9 mouse cellular contexts compared by ENCODE assay signal in genomic region chr5:77124817-77125283, GRCm38 (mm10). TPM values are rescaled to one million over a fixed set of nuclear protein-coding genes. Genes with fewer than 3 reads are reported as not detected.
DNase-seq lines count a peak whose midpoint lies in the region; ATAC-seq and TF ChIP-seq lines count a peak whose summit lies in the region.
"Had no signal": no experiment of that assay in that cellular context is flagged by ENCODE, and none has a peak within 500 bp of the region (broad histone marks: within the 10 kb centered on the region; RNA-seq: fewer than 3 reads in every experiment).

No protein-coding gene starts in this region.

- 37% methylated on average over 4 of the region's 4 CpGs for WGBS in heart, embryonic 16.5 days
- WGBS in midbrain, postnatal 0 days = 65% methylated on average over 4 of the region's 4 CpGs
- WGBS in midbrain, embryonic 15.5 days = 72% methylated on average over 4 of the region's 4 CpGs
- 61% methylated on average over 4 of the region's 4 CpGs for WGBS in neural tube, embryonic 14.5 days

- no peak overlapping the region for H3K4me2 ChIP-seq in heart, embryonic 16.5 days (ENCODE audit: low read depth, low read length)
- H3K4me2 ChIP-seq in midbrain, postnatal 0 days (ENCODE audit: low read depth, low read length, poor library complexity, severe bottlenecking) = no peak overlapping the region
- no peak overlapping the region for H3K4me2 ChIP-seq in midbrain, embryonic 15.5 days
- no peak overlapping the region for H3K4me2 ChIP-seq in neural tube, embryonic 14.5 days (ENCODE audit: low read depth, low read length)
- H3K4me2 ChIP-seq: embryonic facial prominence, embryonic 15.5 days; stomach, embryonic 15.5 days had no signal

- peaks cover 44% of the 10 kb centered on the region for H3K4me1 ChIP-seq in heart, embryonic 16.5 days (ENCODE audit: control insufficient read depth, insufficient read depth, low read length)
- peaks cover 9% of the 10 kb centered on the region; the same call in 1 of the 2 replicates for H3K4me1 ChIP-seq in midbrain, postnatal 0 days (ENCODE audit: insufficient read depth, low read length)
- H3K4me1 ChIP-seq in midbrain, embryonic 15.5 days = peaks cover 24% of the 10 kb centered on the region
- H3K4me1 ChIP-seq in neural tube, embryonic 14.5 days (ENCODE audit: control insufficient read depth, insufficient read depth, low read length) = peaks cover 11% of the 10 kb centered on the region

- 0 out of 2 replicates have a peak, but pooled peaks cover 3% of the 10 kb centered on the region for H3K36me3 ChIP-seq in heart, embryonic 16.5 days (ENCODE audit: control insufficient read depth, insufficient read depth)
- H3K36me3 ChIP-seq in midbrain, postnatal 0 days (ENCODE audit: insufficient read depth, low read length) = no peaks in the 10 kb centered on the region
- H3K36me3 ChIP-seq in midbrain, embryonic 15.5 days (replicated peaks) = no peaks in the 10 kb centered on the region
- H3K36me3 ChIP-seq in neural tube, embryonic 14.5 days (ENCODE audit: control insufficient read depth, insufficient read depth, low read length) = no peaks in the 10 kb centered on the region
- H3K36me3 ChIP-seq: embryonic facial prominence, embryonic 15.5 days; stomach, embryonic 15.5 days had no signal

- H3K27ac ChIP-seq in heart, embryonic 16.5 days (ENCODE audit: low read length) = peak overlapping the region; percentile 83
- H3K27ac ChIP-seq in midbrain, postnatal 0 days (ENCODE audit: low read depth, low read length) = no peak overlapping the region
- no peak overlapping the region for H3K27ac ChIP-seq in midbrain, embryonic 15.5 days
- H3K27ac ChIP-seq in neural tube, embryonic 14.5 days (ENCODE audit: low read depth, low read length) = peak overlapping the region; percentile 28; the same call in 1 of the 2 replicates
- H3K27ac ChIP-seq: stomach, embryonic 15.5 days had no signal

- no peak for TF ChIP-seq CTCF in midbrain, postnatal 0 days (IDR thresholded peaks at IDR 0.05)

- ATAC-seq in heart, embryonic 16.5 days (replicated peaks; ENCODE audit: extremely low read depth, insufficient read depth, low FRiP score) = 0 out of 2 replicates have a peak, but pooled peaks have one; percentile 39
- ATAC-seq in midbrain, postnatal 0 days (ENCODE audit: low FRiP score) = no peak
- ATAC-seq in midbrain, embryonic 15.5 days (replicated peaks) = no peak
- peak; percentile 60 for ATAC-seq in erythroblast, adult 5-6 weeks (replicated peaks; ENCODE audit: low FRiP score, poor library complexity, severe bottlenecking)
- ATAC-seq in neural tube, embryonic 14.5 days (ENCODE audit: low read depth) = no peak

- H3K27me3 ChIP-seq in heart, embryonic 16.5 days (ENCODE audit: control insufficient read depth, insufficient read depth, low read length) = no peaks in the 10 kb centered on the region
- H3K27me3 ChIP-seq in midbrain, postnatal 0 days (ENCODE audit: insufficient read depth, low read length) = peaks cover 22% of the 10 kb centered on the region; the same call in 1 of the 2 replicates
- H3K27me3 ChIP-seq in midbrain, embryonic 15.5 days (replicated peaks) = peaks cover 46% of the 10 kb centered on the region
- no peaks in the 10 kb centered on the region for H3K27me3 ChIP-seq in neural tube, embryonic 14.5 days (ENCODE audit: control insufficient read depth, insufficient read depth, low read length)
- H3K27me3 ChIP-seq: embryonic facial prominence, embryonic 15.5 days; stomach, embryonic 15.5 days had no signal

- peaks cover 9% of the 10 kb centered on the region for H3K9me3 ChIP-seq in heart, embryonic 16.5 days (replicated peaks; ENCODE audit: control insufficient read depth, low read length)
- H3K9me3 ChIP-seq in midbrain, postnatal 0 days (ENCODE audit: low read length) = no peaks in the 10 kb centered on the region
- no peaks in the 10 kb centered on the region for H3K9me3 ChIP-seq in midbrain, embryonic 15.5 days
- H3K9me3 ChIP-seq in neural tube, embryonic 14.5 days (ENCODE audit: control insufficient read depth, low read length) = no peaks in the 10 kb centered on the region
- H3K9me3 ChIP-seq: embryonic facial prominence, embryonic 15.5 days; stomach, embryonic 15.5 days had no signal

- intact Hi-C loops in heart, postnatal 36 days (cut with DNase I) = loop anchor here (5.0 kb wide), 1 partner anchor 32 kb away; no protein-coding TSS in a partner anchor
- intact Hi-C loops in left cerebral cortex, postnatal 25 days (cut with DNase I) = no loop called here

- H3K4me3 ChIP-seq in heart, embryonic 16.5 days (ENCODE audit: low read length) = no peak overlapping the region
- no peak overlapping the region for H3K4me3 ChIP-seq in midbrain, postnatal 0 days (ENCODE audit: low read depth, low read length)
- H3K4me3 ChIP-seq in midbrain, embryonic 15.5 days = no peak overlapping the region
- H3K4me3 ChIP-seq in neural tube, embryonic 14.5 days (ENCODE audit: low read depth, low read length) = no peak overlapping the region
- H3K4me3 ChIP-seq: embryonic facial prominence, embryonic 15.5 days; stomach, embryonic 15.5 days had no signal

- DNase-seq in heart, postnatal 36 days = no peak
- DNase-seq in midbrain, postnatal 0 days (ENCODE audit: low spot score) = peak; percentile 67
- DNase-seq in left cerebral cortex, postnatal 25 days (ENCODE audit: low spot score in 2 of 2) = no peak

- H3K9ac ChIP-seq in heart, embryonic 16.5 days (ENCODE audit: low read length) = no peak overlapping the region
- H3K9ac ChIP-seq in midbrain, postnatal 0 days (replicated peaks; ENCODE audit: low read length, poor library complexity, severe bottlenecking) = no peak overlapping the region
- no peak overlapping the region for H3K9ac ChIP-seq in midbrain, embryonic 15.5 days
- H3K9ac ChIP-seq in neural tube, embryonic 14.5 days (replicated peaks; ENCODE audit: low read depth, low read length) = no peak overlapping the region
- H3K9ac ChIP-seq: embryonic facial prominence, embryonic 15.5 days; stomach, embryonic 15.5 days had no signal

RNA-seq across cellular contexts. Expression of gene Hopx, which starts 9.9 kb away (rescaled TPM):
- 16.7 and 21.9 TPM in 2 replicates for polyA plus RNA-seq in heart, embryonic 16.5 days (2015; fragmentation: Nextera tagmentation; extraction: Ambion mirVana)
- total RNA-seq in heart, postnatal 36 days (2021) = 100 to 1,000 TPM; 405 to 444 TPM
- total RNA-seq in midbrain, postnatal 0 days (2014; rRNA removed) = 9.1 and 20.8 TPM in 2 replicates
- 1.4 and 1.8 TPM in 2 replicates for polyA plus RNA-seq in midbrain, postnatal 0 days (2015; fragmentation: Nextera tagmentation; extraction: Ambion mirVana)
- 0.74 and 0.98 TPM in 2 replicates for polyA plus RNA-seq in midbrain, embryonic 15.5 days (2015; fragmentation: Nextera tagmentation; extraction: Ambion mirVana)
- 11.3 TPM in 1 of 2 replicates, not detected in the other for total RNA-seq in erythroblast, adult 5-6 weeks (2015; ENCODE audit: low replicate concordance)
- 3.3 and 6.4 TPM in 2 replicates for total RNA-seq in erythroblast, adult 5-6 weeks (2017; ENCODE audit: low replicate concordance)
- polyA plus RNA-seq in neural tube, embryonic 14.5 days (2014; fragmentation: Nextera tagmentation; extraction: Ambion mirVana) = 16.2 and 29.3 TPM in 2 replicates
- total RNA-seq in left cerebral cortex, postnatal 25 days (2021) = 10 to 100 TPM; 21.1 to 25.5 TPM

Comparison
In these comparisons a context has a peak if more than half of its experiments do, and no peak if none do; other contexts are left out.
1. ATAC-seq: peak in heart, embryonic 16.5 days (single experiment) and erythroblast, adult 5-6 weeks (single experiment); none in midbrain, postnatal 0 days (single experiment), midbrain, embryonic 15.5 days (single experiment) and neural tube, embryonic 14.5 days (single experiment).
2. H3K27ac ChIP-seq: peak in heart, embryonic 16.5 days (single experiment) and neural tube, embryonic 14.5 days (single experiment); none in midbrain, postnatal 0 days (single experiment) and midbrain, embryonic 15.5 days (single experiment).
3. RNA of gene Hopx, which starts 9.9 kb away (total RNA-seq): 405 to 444 TPM in heart, postnatal 36 days; 21.1 to 25.5 TPM in left cerebral cortex, postnatal 25 days, 9.1 to 20.8 TPM in midbrain, postnatal 0 days and 3.3 to 11.3 TPM in erythroblast, adult 5-6 weeks; every median in the first group is over 10 times any median in the second.